Mouse (Mus musculus) megakaryocyte progenitor cell, adult 5-6 weeks (primary cell): ENCODE results near the gene Nkapl. TPM values are rescaled to one million over a fixed set of nuclear protein-coding genes. Genes with fewer than 3 reads are reported as not detected.

ENCODE experiments used
- ATAC-seq: replicated peaks from 2 replicates; pipeline ENCODE4 v1.8.0; 2016; ENCODE audit warnings: mild to moderate bottlenecking, moderate TSS enrichment, inconsistent platforms; ENCODE audit not compliant: poor library complexity
- total RNA-seq, 2 experiments: library from RNA; stranded (forward) in 1 of 2; stranded (reverse) in 1 of 2; fragments of 157-497, 149-512 nt in 1 of 2; fragments of 200-1000 nt in 1 of 2; gene quantifications; 2 replicates each; pipeline versions ENCODE4 v1.2.3 to v1.2.4; 2015 to 2017

The Nkapl gene
- total RNA-seq, 2 experiments from 2014 or later = 0.12 to 0.33 TPM

DNA sequence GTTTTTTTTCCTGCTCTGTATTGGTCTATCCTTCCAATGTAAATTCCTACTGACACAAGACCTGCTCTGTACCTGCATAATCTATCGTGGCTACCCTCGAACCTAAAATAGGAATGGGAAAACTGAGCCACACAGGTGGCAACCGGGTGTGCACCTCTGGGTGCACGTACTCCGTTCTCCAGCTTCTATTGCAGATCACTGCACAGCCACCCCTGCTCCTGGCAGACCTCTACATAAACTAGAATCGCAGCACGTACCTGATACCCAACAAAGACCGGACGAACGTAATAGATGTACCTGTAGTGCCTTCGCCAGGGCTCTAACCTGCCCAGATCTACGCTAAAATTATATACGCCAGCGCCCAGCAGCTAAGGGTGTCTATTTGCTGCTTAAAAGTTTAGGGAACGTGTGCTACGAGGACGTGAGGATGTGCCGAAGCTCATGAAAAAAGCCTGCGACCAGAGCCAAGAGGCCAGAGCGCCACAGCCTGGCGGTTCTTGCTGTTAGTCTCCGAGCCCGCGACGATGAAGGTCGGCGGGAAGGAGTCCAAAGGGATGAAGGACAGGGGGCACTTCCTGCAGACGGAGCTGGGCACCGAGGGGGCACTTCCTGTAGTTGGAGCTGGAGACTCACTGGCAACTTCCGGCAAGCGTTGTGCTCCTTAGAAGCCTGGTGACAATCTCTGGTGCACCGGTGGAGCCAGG, 27.7 kb downstream of the Nkapl start, which contains the start of gene Pgbd1:
TSS of gene Pgbd1 (minus strand) at position 556 of the 704 bp plus-strand sequence.
- peak; percentile 95 for ATAC-seq

GRCm38 (mm10) chr13:21435476-21435875, 32.8 kb downstream of the Nkapl start:
- no peak for ATAC-seq

- ATAC-seq = no peak
Measured at GRCm38 (mm10) chr13:21427631-21428030, 40.7 kb downstream of the Nkapl start.

DNA sequence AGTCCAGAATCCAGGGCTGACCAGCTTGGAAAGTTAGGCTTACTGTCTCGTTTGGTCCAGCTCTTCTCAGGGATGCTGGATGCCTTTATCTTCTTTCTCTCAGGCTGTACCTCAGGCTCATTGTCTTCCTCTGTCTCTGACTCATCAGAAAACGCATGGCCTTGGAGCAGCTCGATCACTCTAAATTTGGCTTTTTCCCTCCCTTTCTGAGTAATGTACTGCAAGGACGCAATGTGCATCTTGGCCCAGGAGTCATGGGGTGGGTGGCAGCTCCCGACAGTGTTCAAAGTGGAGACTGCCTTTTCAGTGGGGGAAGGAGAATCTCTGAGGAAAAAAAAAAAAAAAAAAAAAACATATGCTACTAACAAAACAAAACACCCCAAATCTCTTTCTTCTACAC, 45.0 kb downstream of the Nkapl start:
- no peak for ATAC-seq

DNA sequence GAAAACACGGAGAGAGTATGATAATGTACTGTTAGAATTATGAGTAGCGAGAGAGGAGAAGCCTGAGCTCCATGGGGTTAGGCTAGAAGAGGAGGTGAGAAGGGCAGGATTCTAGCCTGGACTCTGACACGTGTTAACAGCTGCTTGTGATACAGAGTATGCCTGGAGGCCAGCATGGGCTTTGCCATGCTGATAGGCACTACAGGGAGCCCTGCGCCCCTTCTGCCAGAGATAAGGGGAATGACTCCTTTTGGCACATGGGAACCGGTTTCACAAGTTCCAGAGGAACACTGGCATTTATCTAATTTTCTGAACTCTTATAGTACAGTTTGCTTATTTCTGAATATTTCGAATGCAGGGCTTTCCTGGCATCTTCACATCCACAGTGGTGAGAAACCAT, 49.4 kb downstream of the Nkapl start:
- peak; percentile 85 for ATAC-seq

DNA sequence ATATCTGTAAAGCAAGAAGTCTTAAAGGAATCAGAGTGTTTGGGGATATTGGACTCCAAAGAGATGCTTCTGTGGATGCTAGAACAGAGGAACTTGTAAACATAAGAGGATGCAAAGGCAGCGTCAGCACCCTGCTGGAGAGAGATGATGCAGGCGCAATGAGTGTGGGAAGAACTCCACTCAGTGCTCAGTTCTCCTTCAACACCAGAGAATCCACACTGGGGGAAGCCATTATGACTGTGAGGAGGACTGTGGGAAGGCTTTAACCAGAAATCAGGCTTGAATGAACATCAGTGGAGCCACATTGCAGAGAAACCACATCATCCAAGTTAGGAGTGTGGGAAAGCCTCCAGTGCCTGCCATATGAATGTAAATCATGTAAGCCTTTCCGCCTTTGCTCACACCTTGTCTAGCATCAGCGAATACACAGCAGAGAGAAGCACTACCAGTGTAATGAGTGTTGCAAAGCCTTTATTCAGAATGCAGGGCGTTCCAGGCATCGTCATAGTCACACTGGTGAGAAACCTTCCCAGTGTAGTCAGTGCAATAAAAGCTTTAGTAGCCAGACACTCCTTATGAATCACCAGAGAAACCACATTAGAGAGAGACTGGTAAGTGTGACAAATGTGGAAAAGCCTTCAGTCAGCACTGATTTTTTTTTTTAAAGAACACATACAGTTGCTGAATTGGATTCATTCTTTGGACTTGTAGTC, 50.9 kb downstream of the Nkapl start:
- ATAC-seq = no peak

Other genes with a start within 250 kb of the Nkapl start
- not detected in 2 replicates for gene Gpx5, start 175.8 kb downstream of the Nkapl start, total RNA-seq (2015)
- not detected in 2 replicates for gene Gpx5, start 175.8 kb downstream of the Nkapl start, total RNA-seq (2017)
- gene Gpx6, start 156.4 kb downstream of the Nkapl start, total RNA-seq (2015) = not detected in 2 replicates
- not detected in 2 replicates for gene Gpx6, start 156.4 kb downstream of the Nkapl start, total RNA-seq (2017)
- gene Olfr1367, start 121.6 kb downstream of the Nkapl start, total RNA-seq (2015) = not detected in 2 replicates
- not detected in 2 replicates for gene Olfr1367, start 121.6 kb downstream of the Nkapl start, total RNA-seq (2017)
- 7.5 and 9.1 TPM in 2 replicates for gene Zscan12, start 105.7 kb downstream of the Nkapl start, total RNA-seq (2015)
- 15.5 and 17.5 TPM in 2 replicates for gene Zscan12, start 105.7 kb downstream of the Nkapl start, total RNA-seq (2017)
- 39.4 and 51.9 TPM in 2 replicates for gene Zkscan3, start 65.8 kb downstream of the Nkapl start, total RNA-seq (2015)
- 26.9 and 33.7 TPM in 2 replicates for gene Zkscan3, start 65.8 kb downstream of the Nkapl start, total RNA-seq (2017)
- 1.1 and 1.6 TPM in 2 replicates for gene Pgbd1, start 27.5 kb downstream of the Nkapl start, total RNA-seq (2015)
- gene Pgbd1, start 27.5 kb downstream of the Nkapl start, total RNA-seq (2017) = 0.58 and 0.98 TPM in 2 replicates
- gene Zscan26, start 14.8 kb downstream of the Nkapl start, total RNA-seq (2015) = 18.5 and 18.7 TPM in 2 replicates
- gene Zscan26, start 14.8 kb downstream of the Nkapl start, total RNA-seq (2017) = 17.1 and 20.6 TPM in 2 replicates
- gene Zkscan4, start 10.4 kb upstream of the Nkapl start, total RNA-seq (2015) = 0.49 and 0.79 TPM in 2 replicates
- gene Zkscan4, start 10.4 kb upstream of the Nkapl start, total RNA-seq (2017) = 0.14 and 0.71 TPM in 2 replicates
- not detected in 2 replicates for gene Gm10065, start 10.9 kb upstream of the Nkapl start, total RNA-seq (2015)
- gene Gm10065, start 10.9 kb upstream of the Nkapl start, total RNA-seq (2017) = not detected in 2 replicates
- 0.20 and 0.27 TPM in 2 replicates for gene AK157302, start 26.7 kb upstream of the Nkapl start, total RNA-seq (2015)
- 0.12 and 0.14 TPM in 2 replicates for gene AK157302, start 26.7 kb upstream of the Nkapl start, total RNA-seq (2017)
- 7.1 and 8.8 TPM in 2 replicates for gene Gm11273, start 32.9 kb upstream of the Nkapl start, total RNA-seq (2015)
- gene Gm11273, start 32.9 kb upstream of the Nkapl start, total RNA-seq (2017) = 2.2 and 7.0 TPM in 2 replicates
- gene Zkscan8, start 62.6 kb upstream of the Nkapl start, total RNA-seq (2015) = 8.4 and 13.7 TPM in 2 replicates
- gene Zkscan8, start 62.6 kb upstream of the Nkapl start, total RNA-seq (2017) = 7.7 and 9.8 TPM in 2 replicates
- not detected in 2 replicates for gene Olfr1366, start 74.3 kb upstream of the Nkapl start, total RNA-seq (2015)
- not detected in 2 replicates for gene Olfr1366, start 74.3 kb upstream of the Nkapl start, total RNA-seq (2017)
- not detected in 2 replicates for gene Olfr1535, start 91.4 kb upstream of the Nkapl start, total RNA-seq (2015)
- gene Olfr1535, start 91.4 kb upstream of the Nkapl start, total RNA-seq (2017) = not detected in 2 replicates
- gene Olfr1364, start 113.2 kb upstream of the Nkapl start, total RNA-seq (2015) = not detected in 2 replicates
- gene Olfr1364, start 113.2 kb upstream of the Nkapl start, total RNA-seq (2017) = not detected in 2 replicates
- gene Olfr1362, start 145.5 kb upstream of the Nkapl start, total RNA-seq (2015) = not detected in 2 replicates
- not detected in 2 replicates for gene Olfr1362, start 145.5 kb upstream of the Nkapl start, total RNA-seq (2017)
- not detected in 2 replicates for gene Olfr11, start 174.0 kb upstream of the Nkapl start, total RNA-seq (2015)
- not detected in 2 replicates for gene Olfr11, start 174.0 kb upstream of the Nkapl start, total RNA-seq (2017)
- not detected in 2 replicates for gene Olfr1361, start 194.9 kb upstream of the Nkapl start, total RNA-seq (2015)
- gene Olfr1361, start 194.9 kb upstream of the Nkapl start, total RNA-seq (2017) = not detected in 2 replicates
- gene Olfr1360, start 208.9 kb upstream of the Nkapl start, total RNA-seq (2015) = not detected in 2 replicates
- gene Olfr1360, start 208.9 kb upstream of the Nkapl start, total RNA-seq (2017) = not detected in 2 replicates
- gene Olfr1359, start 229.6 kb upstream of the Nkapl start, total RNA-seq (2015) = not detected in 2 replicates
- gene Olfr1359, start 229.6 kb upstream of the Nkapl start, total RNA-seq (2017) = not detected in 2 replicates
- gene Hist1h2bl, start 247.6 kb upstream of the Nkapl start, total RNA-seq (2015) = 264 and 265 TPM in 2 replicates
- gene Hist1h2bl, start 247.6 kb upstream of the Nkapl start, total RNA-seq (2017) = 396 and 423 TPM in 2 replicates
- gene Hist1h2ai, start 247.9 kb upstream of the Nkapl start, total RNA-seq (2015) = 2.0 and 5.0 TPM in 2 replicates
- 2,894 and 3,659 TPM in 2 replicates for gene Hist1h2ai, start 247.9 kb upstream of the Nkapl start, total RNA-seq (2017)
- 35.1 and 67.8 TPM in 2 replicates for gene Hist1h3h, start 249.2 kb upstream of the Nkapl start, total RNA-seq (2015)
- gene Hist1h3h, start 249.2 kb upstream of the Nkapl start, total RNA-seq (2017) = 208 and 295 TPM in 2 replicates